Mouse (Mus musculus) G1E-ER4 (cell line): ENCODE measurements around the gene Gna11. TPM values are rescaled to one million over a fixed set of nuclear protein-coding genes. Genes with fewer than 3 reads are reported as not detected.

Experiments
- GATA1 ChIP-seq: IDR thresholded peaks from one replicate; pipeline ENCODE4 v1.8.0; 2012; ENCODE audit warnings: low read length, inconsistent platforms
- polyA plus RNA-seq: library from polyadenylated mRNA; stranded (reverse); fragments of >175 nt; gene quantifications from 2 replicates; pipeline ENCODE4 v1.2.3, GENCODE M21; 2012

Gna11 gene
- polyA plus RNA-seq, 1 experiment: 15.0 TPM

GRCm38 (mm10) chr10:81536734-81537133, 8.3 kb downstream of the Gna11 start:
- TF ChIP-seq GATA1: no peak

GRCm38 (mm10) chr10:81534826-81535225, 10.2 kb downstream of the Gna11 start:
- no peak for TF ChIP-seq GATA1

GRCm38 (mm10) chr10:81526779-81527178, 18.2 kb downstream of the Gna11 start:
- TF ChIP-seq GATA1: no peak

DNA sequence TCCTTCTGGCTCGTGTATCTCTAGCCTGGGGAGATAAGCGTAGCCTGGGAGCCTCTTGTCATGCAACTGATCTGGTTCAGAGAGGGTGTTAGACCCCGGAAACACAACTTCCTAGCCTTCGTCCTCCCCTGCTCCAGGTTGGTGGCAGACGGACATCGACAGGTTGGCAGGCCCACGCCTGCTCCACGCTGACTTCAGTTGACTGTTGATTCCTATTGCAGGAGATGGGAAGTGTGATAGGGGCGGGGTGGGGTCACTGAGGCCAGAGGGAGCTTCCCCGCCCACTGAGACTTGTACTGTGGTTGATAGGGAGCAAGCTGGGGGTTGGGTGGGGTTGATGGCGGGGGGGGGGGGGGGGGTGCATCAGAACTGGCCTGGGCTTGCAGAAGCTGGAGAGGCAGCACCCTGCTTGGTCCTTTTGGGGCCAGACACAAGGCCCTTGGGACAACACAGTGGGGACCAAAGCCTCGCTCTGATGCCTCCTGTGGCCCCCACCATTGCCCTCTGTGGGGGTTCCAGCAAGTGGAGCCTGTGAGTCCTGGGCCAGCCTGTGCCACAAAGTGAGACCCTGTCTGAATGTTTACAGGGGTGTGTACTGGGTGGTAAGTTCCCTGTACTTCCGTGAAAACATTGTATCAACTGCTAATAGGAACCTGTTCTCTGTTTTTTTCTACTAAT, 19.8 kb downstream of the Gna11 start:
- TF ChIP-seq GATA1: no peak

DNA sequence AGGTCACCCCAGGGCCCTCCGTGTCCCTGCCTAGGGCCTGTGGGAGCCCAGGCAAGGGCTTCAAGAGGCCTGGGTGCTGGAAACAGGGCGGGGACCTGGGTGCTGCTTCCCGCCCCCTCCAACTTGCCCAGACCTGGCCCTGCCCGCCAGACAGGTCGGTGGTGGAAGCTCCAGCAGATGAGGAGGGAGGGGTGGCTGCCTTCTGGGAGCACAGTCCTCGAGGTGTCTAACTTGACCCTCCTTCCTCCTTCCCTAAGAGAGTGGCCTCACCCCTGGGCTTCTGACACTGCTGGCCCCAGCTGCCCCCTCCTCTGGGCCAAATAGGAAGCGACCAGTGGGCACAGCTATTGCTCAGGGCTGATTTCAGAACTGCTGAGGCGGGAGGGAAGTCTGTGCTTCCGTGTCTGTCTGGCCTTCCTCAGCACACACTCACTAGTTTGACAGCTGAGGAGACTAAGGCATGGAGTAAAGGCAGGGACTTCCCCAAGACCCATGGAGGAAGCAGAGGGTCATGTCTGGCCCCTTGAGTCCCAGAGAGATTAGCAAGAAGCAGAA, 20.9 kb downstream of the Gna11 start, which contains the start of gene Gna15:
TSS of gene Gna15 (minus strand) at position 175 of the 555 bp plus-strand sequence.
- TF ChIP-seq GATA1: no peak

DNA sequence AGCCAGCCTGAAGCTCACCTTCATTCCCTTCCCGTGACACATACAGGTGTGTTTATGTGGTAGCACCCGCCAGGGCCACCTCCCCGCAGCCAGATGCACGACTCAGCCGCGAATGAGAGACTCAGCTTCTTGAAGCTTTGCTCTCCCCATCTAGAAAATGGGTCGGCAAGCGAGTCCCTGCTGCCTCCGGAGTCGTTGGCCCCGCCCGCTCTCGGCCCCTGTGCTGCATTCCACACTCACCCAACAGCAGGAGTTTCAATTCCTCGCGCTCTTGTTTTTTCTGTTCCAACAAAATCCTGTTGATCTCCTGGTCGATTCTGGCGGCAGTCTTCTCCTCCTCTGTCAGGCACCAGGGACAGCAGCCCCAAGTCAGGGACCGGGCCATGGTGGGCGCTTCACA, 21.4 kb downstream of the Gna11 start:
- TF ChIP-seq GATA1: no peak

- TF ChIP-seq GATA1: no peak
Observed at GRCm38 (mm10) chr10:81523142-81523541, 21.8 kb downstream of the Gna11 start.

GRCm38 (mm10) chr10:81519978-81520365, 25.0 kb downstream of the Gna11 start:
- no peak for TF ChIP-seq GATA1

DNA sequence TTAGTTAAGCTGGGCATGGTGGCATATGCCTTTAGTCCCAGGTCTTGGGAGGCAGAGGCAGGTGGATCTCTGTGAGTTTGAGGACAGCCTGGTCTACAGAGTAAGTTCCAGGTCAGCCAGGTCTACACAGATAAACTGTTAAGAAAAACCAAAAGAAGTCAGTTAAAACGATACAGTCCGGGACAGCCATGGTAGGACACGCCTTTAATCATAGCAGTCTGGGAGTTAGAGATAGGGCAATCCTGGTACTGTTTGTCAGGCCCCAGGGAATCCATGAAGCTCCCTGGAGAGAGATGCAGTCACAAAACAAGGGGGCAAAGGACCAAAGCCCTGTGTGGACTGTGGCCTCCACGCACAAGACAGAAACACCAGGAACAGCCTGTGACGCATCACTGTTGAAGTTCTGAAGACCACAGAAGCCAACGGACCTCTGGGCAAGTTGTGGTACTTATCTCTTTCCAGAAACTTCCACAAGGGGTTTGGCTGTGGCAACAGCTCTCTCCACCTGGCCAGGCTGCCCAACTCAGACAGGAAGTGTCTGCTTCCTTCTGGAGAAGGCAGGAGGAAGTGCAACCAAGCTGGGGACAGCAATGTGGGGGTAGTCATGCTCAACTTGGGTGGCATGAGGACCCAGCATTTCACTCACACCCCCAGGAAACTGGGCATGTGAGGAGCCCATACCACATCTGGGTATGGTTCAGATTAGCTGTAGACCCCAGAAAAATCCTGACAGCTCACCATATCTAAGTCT, 25.6 kb downstream of the Gna11 start:
- peak; percentile 40 for TF ChIP-seq GATA1

DNA sequence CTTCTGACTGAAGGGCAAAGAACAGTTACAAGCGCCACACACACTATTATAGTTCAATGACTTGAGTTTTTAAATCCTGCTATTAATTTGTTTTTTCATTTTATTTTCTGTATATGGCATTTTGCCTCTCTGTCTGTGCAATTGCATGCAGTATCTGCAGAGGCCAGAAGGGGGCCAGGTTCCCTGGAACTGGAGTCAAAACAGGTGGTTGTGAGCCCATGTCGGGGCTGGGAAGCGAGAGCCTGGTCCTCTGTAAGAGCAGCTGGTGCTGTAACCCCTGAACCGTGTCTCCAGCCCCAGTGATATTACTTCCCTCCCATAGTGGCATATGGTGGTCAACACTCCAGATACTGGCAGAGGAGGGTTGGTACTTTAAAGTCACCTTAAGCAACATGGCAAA, 26.4 kb downstream of the Gna11 start:
- TF ChIP-seq GATA1: no peak

GRCm38 (mm10) chr10:81517227-81517626, 27.8 kb downstream of the Gna11 start:
- no peak for TF ChIP-seq GATA1

DNA sequence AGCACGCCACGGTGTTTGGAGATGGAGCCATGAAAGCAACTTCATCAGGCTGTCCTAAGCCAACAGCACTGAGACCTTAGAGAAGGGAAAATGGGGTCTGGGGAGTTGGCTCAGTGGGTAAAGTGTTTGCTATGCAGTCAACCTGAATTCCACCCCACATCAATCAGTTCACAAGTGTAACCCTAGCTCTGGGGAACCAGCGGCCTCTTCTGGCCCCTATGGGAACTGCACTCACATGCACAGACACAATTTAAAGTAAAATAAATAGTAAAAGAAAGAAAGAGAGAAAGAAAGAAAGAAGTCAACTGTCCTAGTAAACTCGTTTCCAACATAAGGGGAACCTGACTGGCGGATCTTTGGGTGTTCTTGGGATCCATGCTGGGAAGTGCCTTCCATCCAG, 31.2 kb downstream of the Gna11 start:
- no peak for TF ChIP-seq GATA1

DNA sequence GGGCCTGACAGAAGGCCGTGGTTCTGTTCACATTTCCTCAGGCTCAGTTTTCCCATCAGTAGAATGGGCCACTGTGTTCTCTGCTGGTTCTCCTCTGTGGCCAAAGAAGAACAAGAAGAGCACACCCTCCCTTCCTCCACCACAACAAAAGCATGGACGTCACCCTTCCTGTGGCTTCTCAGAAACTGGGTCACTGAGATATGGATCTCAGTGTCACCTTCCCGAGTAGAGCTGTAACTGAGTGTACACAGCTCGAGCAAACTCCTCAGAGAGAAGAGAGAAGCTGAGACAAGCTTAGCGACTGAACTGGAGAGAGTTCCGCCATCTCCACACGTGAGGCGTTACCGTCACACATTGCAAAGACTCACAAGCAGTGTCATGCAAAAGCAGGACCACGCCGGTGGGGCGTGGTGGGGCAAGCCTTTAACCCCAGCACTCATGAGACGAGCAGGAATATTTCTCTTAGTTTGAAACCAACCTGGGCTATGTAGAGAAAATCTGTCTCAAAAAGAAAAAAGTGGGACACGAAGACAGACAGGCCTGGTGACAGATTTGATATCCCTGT, 34.7 kb downstream of the Gna11 start:
- no peak for TF ChIP-seq GATA1

GRCm38 (mm10) chr10:81507691-81508489, 37.1 kb downstream of the Gna11 start:
- TF ChIP-seq GATA1: no peak

DNA sequence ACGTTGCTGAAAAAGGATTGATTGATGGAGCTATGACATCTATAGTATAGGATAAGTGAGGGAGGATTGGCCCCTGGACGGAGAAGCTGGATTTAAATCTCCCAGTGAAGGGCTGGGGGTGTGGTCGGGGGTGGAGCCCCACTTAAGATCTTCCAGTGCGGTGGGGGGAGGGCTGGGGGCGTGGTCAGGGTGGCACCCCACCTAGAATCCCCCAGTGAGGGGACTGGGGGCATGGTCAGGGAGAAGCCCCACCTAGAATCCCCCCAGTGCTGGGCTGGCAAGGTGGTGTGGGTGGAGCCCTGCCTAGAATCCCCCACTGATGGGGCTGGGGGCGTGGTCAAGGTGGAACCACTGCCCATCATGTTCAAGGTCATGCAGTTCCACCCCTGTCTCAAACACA, 37.9 kb downstream of the Gna11 start:
- no peak for TF ChIP-seq GATA1
